Mouse (Mus musculus): ENCODE data around the gene Tat. TPM values are rescaled to one million over a fixed set of nuclear protein-coding genes. Genes with fewer than 3 reads are reported as not detected.

Gene Tat
- polyA plus RNA-seq (2016; fragmentation: Nextera tagmentation; extraction: Ambion mirVana): not detected in 2 replicates

- Histone ChIP-seq H3K4me3 (no peak within 1 kb of the TSS), H3K4me1 (no peaks in the 10 kb centered on the region), H3K27me3 (replicated peaks) (no peaks in the 10 kb centered on the region), H3K36me3 (no peaks in the 10 kb centered on the region), H3K27ac (no peak within 1 kb of the TSS), H3K9ac (no peak within 1 kb of the TSS), H3K4me2 (replicated peaks) (no peak within 1 kb of the TSS), H3K9me3 (no peaks in the 10 kb centered on the region)
- ATAC-seq (ENCODE audit: low FRiP score, low read depth): no peak
- 85% methylated on average over 8 of the region's 8 CpGs for WGBS
Measured at GRCm38 (mm10) chr8:109990224-109990623, at the start of gene Tat. Gene Tat, plus strand, starts transcription at chr8:109990437.

- Histone ChIP-seq H3K27ac (no peak overlapping the region), H3K4me3 (no peak overlapping the region), H3K9ac (no peak overlapping the region), H3K36me3 (peaks cover 27% of the 10 kb centered on the region), H3K27me3 (replicated peaks) (no peaks in the 10 kb centered on the region; the same call in 1 of the 2 replicates), H3K4me1 (peaks cover 11% of the 10 kb centered on the region), H3K9me3 (no peaks in the 10 kb centered on the region), H3K4me2 (replicated peaks) (no peak overlapping the region)
- ATAC-seq (ENCODE audit: low FRiP score, low read depth): no peak
- WGBS: 84% methylated on average over 2 of the region's 2 CpGs
Measured at GRCm38 (mm10) chr8:109941606-109942360, 48.5 kb upstream of the Tat start.

- Histone ChIP-seq H3K4me2 (replicated peaks) (no peak overlapping the region), H3K27ac (no peak overlapping the region), H3K9ac (no peak overlapping the region), H3K4me1 (peaks cover 11% of the 10 kb centered on the region), H3K4me3 (no peak overlapping the region), H3K9me3 (no peaks in the 10 kb centered on the region), H3K36me3 (peaks cover 9% of the 10 kb centered on the region), H3K27me3 (replicated peaks) (peaks cover 6% of the 10 kb centered on the region; the same call in 1 of the 2 replicates)
- WGBS: 27% methylated on average over 9 of the region's 9 CpGs
- no peak for ATAC-seq (ENCODE audit: low FRiP score, low read depth)
Measured at GRCm38 (mm10) chr8:109945153-109945632, 45.0 kb upstream of the Tat start.

GRCm38 (mm10) chr8:109945694-109946093 is 44.5 kb upstream of the Tat start:
- no peak overlapping the region for H3K27ac ChIP-seq
- 78% methylated on average over 7 of the region's 7 CpGs for WGBS
- H3K9me3 ChIP-seq: no peaks in the 10 kb centered on the region
- ATAC-seq (ENCODE audit: low FRiP score, low read depth): no peak
- peaks cover 4% of the 10 kb centered on the region for H3K36me3 ChIP-seq
- peaks cover 8% of the 10 kb centered on the region; the same call in 1 of the 2 replicates for H3K27me3 ChIP-seq (replicated peaks)
- H3K4me1 ChIP-seq: peaks cover 11% of the 10 kb centered on the region
- no peak overlapping the region for H3K9ac ChIP-seq
- H3K4me3 ChIP-seq: no peak overlapping the region
- no peak overlapping the region for H3K4me2 ChIP-seq (replicated peaks)

- no peak for ATAC-seq (ENCODE audit: low FRiP score, low read depth)
- peaks cover 11% of the 10 kb centered on the region for H3K4me1 ChIP-seq
- H3K27ac ChIP-seq: no peak overlapping the region
- peaks cover 9% of the 10 kb centered on the region; the same call in 1 of the 2 replicates for H3K27me3 ChIP-seq (replicated peaks)
- H3K9me3 ChIP-seq: no peaks in the 10 kb centered on the region
- 90% methylated on average over 7 of the region's 7 CpGs for WGBS
- H3K4me3 ChIP-seq: no peak overlapping the region
- H3K4me2 ChIP-seq (replicated peaks): no peak overlapping the region
- no peaks in the 10 kb centered on the region; the same call in 1 of the 2 replicates for H3K36me3 ChIP-seq
- H3K9ac ChIP-seq: no peak overlapping the region
Measured at GRCm38 (mm10) chr8:109946272-109946671, 44.0 kb upstream of the Tat start.

GRCm38 (mm10) chr8:109947447-109948284 is 42.6 kb upstream of the Tat start:
- no peaks in the 10 kb centered on the region for H3K9me3 ChIP-seq
- H3K4me1 ChIP-seq: peaks cover 8% of the 10 kb centered on the region
- H3K27me3 ChIP-seq (replicated peaks): peaks cover 9% of the 10 kb centered on the region; the same call in 1 of the 2 replicates
- no peaks in the 10 kb centered on the region for H3K36me3 ChIP-seq
- 1% methylated on average over 26 of the region's 26 CpGs for WGBS
- H3K4me3 ChIP-seq: peak overlapping the region; percentile 20
- peak; percentile 51; the same call in 1 of the 2 replicates for ATAC-seq (ENCODE audit: low FRiP score, low read depth)
- H3K27ac ChIP-seq: no peak overlapping the region
- H3K4me2 ChIP-seq (replicated peaks): peak overlapping the region; percentile 55
- peak overlapping the region; percentile 33 for H3K9ac ChIP-seq

GRCm38 (mm10) chr8:109948285-109948564 is 42.0 kb upstream of the Tat start:
- 3% methylated on average over 19 of the region's 19 CpGs for WGBS
- peak overlapping the region; percentile 55 for H3K4me2 ChIP-seq (replicated peaks)
- H3K9me3 ChIP-seq: no peaks in the 10 kb centered on the region
- peak overlapping the region; percentile 20 for H3K4me3 ChIP-seq
- H3K36me3 ChIP-seq: no peaks in the 10 kb centered on the region
- H3K9ac ChIP-seq: peak overlapping the region; percentile 33
- peaks cover 9% of the 10 kb centered on the region; the same call in 1 of the 2 replicates for H3K27me3 ChIP-seq (replicated peaks)
- H3K4me1 ChIP-seq: peaks cover 8% of the 10 kb centered on the region
- ATAC-seq (ENCODE audit: low FRiP score, low read depth): 0 out of 2 replicates have a peak, but pooled peaks have one; percentile 23
- no peak overlapping the region for H3K27ac ChIP-seq

GRCm38 (mm10) chr8:109952171-109952570 is 38.1 kb upstream of the Tat start:
- 79% methylated on average over 7 of the region's 7 CpGs for WGBS
- Histone ChIP-seq H3K4me3 (no peak overlapping the region), H3K36me3 (no peaks in the 10 kb centered on the region), H3K27me3 (replicated peaks) (peaks cover 9% of the 10 kb centered on the region; the same call in 1 of the 2 replicates), H3K9me3 (no peaks in the 10 kb centered on the region), H3K27ac (no peak overlapping the region), H3K9ac (no peak overlapping the region), H3K4me2 (replicated peaks) (no peak overlapping the region), H3K4me1 (peaks cover 8% of the 10 kb centered on the region; the same call in 1 of the 2 replicates)
- ATAC-seq (ENCODE audit: low FRiP score, low read depth): no peak

- Histone ChIP-seq H3K9ac (no peak overlapping the region), H3K4me3 (no peak overlapping the region), H3K4me1 (peaks cover 14% of the 10 kb centered on the region; the same call in 1 of the 2 replicates), H3K4me2 (replicated peaks) (no peak overlapping the region), H3K27me3 (replicated peaks) (peaks cover 4% of the 10 kb centered on the region; the same call in 1 of the 2 replicates), H3K9me3 (no peaks in the 10 kb centered on the region), H3K27ac (no peak overlapping the region), H3K36me3 (no peaks in the 10 kb centered on the region)
- peak; percentile 48; the same call in 1 of the 2 replicates for ATAC-seq (ENCODE audit: low FRiP score, low read depth)
- WGBS: 38% methylated on average over 13 of the region's 13 CpGs
Measured at GRCm38 (mm10) chr8:109954486-109954948, 35.7 kb upstream of the Tat start.

GRCm38 (mm10) chr8:109957167-109958028 is 32.8 kb upstream of the Tat start:
- H3K36me3 ChIP-seq: no peaks in the 10 kb centered on the region
- no peak overlapping the region for H3K27ac ChIP-seq
- H3K9me3 ChIP-seq: no peaks in the 10 kb centered on the region
- 3% methylated on average over 16 of the region's 16 CpGs for WGBS
- peaks cover 20% of the 10 kb centered on the region for H3K4me1 ChIP-seq
- H3K4me2 ChIP-seq (replicated peaks): peak overlapping the region; percentile 44
- H3K9ac ChIP-seq: no peak overlapping the region
- H3K4me3 ChIP-seq: no peak overlapping the region
- H3K27me3 ChIP-seq (replicated peaks): peaks cover 21% of the 10 kb centered on the region
- ATAC-seq (ENCODE audit: low FRiP score, low read depth): 0 out of 2 replicates have a peak, but pooled peaks have one; percentile 34

GRCm38 (mm10) chr8:109958036-109958655 is 32.1 kb upstream of the Tat start:
- WGBS: 42% methylated on average over 11 of the region's 12 CpGs
- no peak overlapping the region for H3K9ac ChIP-seq
- no peak overlapping the region for H3K4me2 ChIP-seq (replicated peaks)
- ATAC-seq (ENCODE audit: low FRiP score, low read depth): no peak
- H3K9me3 ChIP-seq: no peaks in the 10 kb centered on the region
- no peaks in the 10 kb centered on the region for H3K36me3 ChIP-seq
- peaks cover 23% of the 10 kb centered on the region for H3K27me3 ChIP-seq (replicated peaks)
- no peak overlapping the region for H3K27ac ChIP-seq
- peaks cover 20% of the 10 kb centered on the region for H3K4me1 ChIP-seq
- no peak overlapping the region for H3K4me3 ChIP-seq
